Mouse (Mus musculus): ENCODE data around the gene Ifna13. TPM values are rescaled to one million over a fixed set of nuclear protein-coding genes. Genes with fewer than 3 reads are reported as not detected.

The Ifna13 gene
- total and polyA plus RNA-seq, 2 experiments from 2014 or later, result not detected

- Histone ChIP-seq H3K27ac (ENCODE audit: low read depth, low read length) (no peak within 1 kb of the TSS), H3K4me2 (ENCODE audit: low read depth) (no peak within 1 kb of the TSS), H3K9ac (no peak within 1 kb of the TSS), H3K9me3 (ENCODE audit: low read length) (no peaks in the 10 kb centered on the region), H3K27me3 (ENCODE audit: insufficient read depth, low read length) (no peaks in the 10 kb centered on the region), H3K36me3 (ENCODE audit: insufficient read depth) (no peaks in the 10 kb centered on the region), H3K4me1 (ENCODE audit: insufficient read depth) (no peaks in the 10 kb centered on the region), H3K4me3 (ENCODE audit: low read depth, low read length) (no peak within 1 kb of the TSS)
- DNase-seq (no peak), ATAC-seq (no peak)
- TF ChIP-seq CTCF (IDR thresholded peaks at IDR 0.05; ENCODE audit: low read depth), result no peak
- 77% methylated on average over 1 of the region's 1 CpGs for WGBS
Measured at GRCm38 (mm10) chr4:88676824-88677223, 32.6 kb upstream of the Ifna13 start, which contains the start of gene Ifna16. Gene Ifna16 (minus strand): TSS chr4:88676924.

- Histone ChIP-seq H3K4me2 (ENCODE audit: low read depth) (no peak overlapping the region), H3K9me3 (ENCODE audit: low read length) (no peaks in the 10 kb centered on the region), H3K27ac (ENCODE audit: low read depth, low read length) (no peak overlapping the region), H3K9ac (no peak overlapping the region), H3K27me3 (ENCODE audit: insufficient read depth, low read length) (no peaks in the 10 kb centered on the region), H3K4me3 (ENCODE audit: low read depth, low read length) (no peak overlapping the region), H3K4me1 (ENCODE audit: insufficient read depth) (no peaks in the 10 kb centered on the region), H3K36me3 (ENCODE audit: insufficient read depth) (no peaks in the 10 kb centered on the region)
- no peak for DNase-seq
- ATAC-seq, result no peak
- 70% methylated on average over 1 of the region's 1 CpGs for WGBS
- TF ChIP-seq CTCF (IDR thresholded peaks at IDR 0.05; ENCODE audit: low read depth), result no peak
Measured at GRCm38 (mm10) chr4:88655461-88655860, 11.2 kb upstream of the Ifna13 start.

- Histone ChIP-seq H3K9ac (no peak overlapping the region), H3K36me3 (ENCODE audit: insufficient read depth) (no peaks in the 10 kb centered on the region), H3K9me3 (ENCODE audit: low read length) (no peaks in the 10 kb centered on the region), H3K4me2 (ENCODE audit: low read depth) (no peak overlapping the region), H3K4me1 (ENCODE audit: insufficient read depth) (no peaks in the 10 kb centered on the region), H3K4me3 (ENCODE audit: low read depth, low read length) (no peak overlapping the region), H3K27ac (ENCODE audit: low read depth, low read length) (no peak overlapping the region), H3K27me3 (ENCODE audit: insufficient read depth, low read length) (no peaks in the 10 kb centered on the region)
- no peak for DNase-seq
- TF ChIP-seq CTCF (IDR thresholded peaks at IDR 0.05; ENCODE audit: low read depth), result no peak
- 81% methylated on average over 3 of the region's 3 CpGs for WGBS
- ATAC-seq, result no peak
Measured at GRCm38 (mm10) chr4:88653644-88654043, 9.4 kb upstream of the Ifna13 start.

- Histone ChIP-seq H3K36me3 (ENCODE audit: insufficient read depth) (no peaks in the 10 kb centered on the region), H3K4me2 (ENCODE audit: low read depth) (no peak overlapping the region), H3K4me3 (ENCODE audit: low read depth, low read length) (no peak overlapping the region), H3K27ac (ENCODE audit: low read depth, low read length) (no peak overlapping the region), H3K9me3 (ENCODE audit: low read length) (no peaks in the 10 kb centered on the region), H3K9ac (no peak overlapping the region), H3K27me3 (ENCODE audit: insufficient read depth, low read length) (no peaks in the 10 kb centered on the region), H3K4me1 (ENCODE audit: insufficient read depth) (no peaks in the 10 kb centered on the region)
- no peak for ATAC-seq
- no peak for TF ChIP-seq CTCF (IDR thresholded peaks at IDR 0.05; ENCODE audit: low read depth)
- 29% methylated on average over 2 of the region's 2 CpGs for WGBS
- DNase-seq, result no peak
Measured at GRCm38 (mm10) chr4:88642526-88642925, 1.7 kb downstream of the Ifna13 start.

GRCm38 (mm10) chr4:88641077-88641831, 3.0 kb downstream of the Ifna13 start:
- Histone ChIP-seq H3K36me3 (ENCODE audit: insufficient read depth) (no peaks in the 10 kb centered on the region), H3K9me3 (ENCODE audit: low read length) (no peaks in the 10 kb centered on the region), H3K4me3 (ENCODE audit: low read depth, low read length) (peak overlapping the region; percentile 28), H3K4me2 (ENCODE audit: low read depth) (peak overlapping the region; percentile 36), H3K9ac (peak overlapping the region; percentile 15; the same call in 1 of the 2 replicates), H3K27me3 (ENCODE audit: insufficient read depth, low read length) (no peaks in the 10 kb centered on the region), H3K4me1 (ENCODE audit: insufficient read depth) (no peaks in the 10 kb centered on the region), H3K27ac (ENCODE audit: low read depth, low read length) (no peak overlapping the region)
- DNase-seq (peak; percentile 90), ATAC-seq (peak; percentile 98)
- 8% methylated on average over 11 of the region's 11 CpGs for WGBS
- TF ChIP-seq CTCF (IDR thresholded peaks at IDR 0.05; ENCODE audit: low read depth), result peak; percentile 81

GRCm38 (mm10) chr4:88640704-88641076, 3.6 kb downstream of the Ifna13 start:
- H3K9ac ChIP-seq, result peak overlapping the region; percentile 15; the same call in 1 of the 2 replicates
- ATAC-seq, result no peak

GRCm38 (mm10) chr4:88634311-88634710, 9.9 kb downstream of the Ifna13 start, which contains the start of gene C87499:
Gene C87499 (minus strand): TSS chr4:88634411.
- 94% methylated on average over 4 of the region's 4 CpGs for WGBS
- H3K4me2 ChIP-seq (ENCODE audit: low read depth), result no peak within 1 kb of the TSS
- H3K4me3 ChIP-seq (ENCODE audit: low read depth, low read length), result no peak within 1 kb of the TSS
- H3K27me3 ChIP-seq (ENCODE audit: insufficient read depth, low read length), result no peaks in the 10 kb centered on the region
- TF ChIP-seq CTCF (IDR thresholded peaks at IDR 0.05; ENCODE audit: low read depth), result no peak
- no peak for DNase-seq
- H3K27ac ChIP-seq (ENCODE audit: low read depth, low read length), result no peak within 1 kb of the TSS
- H3K36me3 ChIP-seq (ENCODE audit: insufficient read depth), result no peaks in the 10 kb centered on the region
- H3K9ac ChIP-seq, result no peak within 1 kb of the TSS
- no peaks in the 10 kb centered on the region for H3K9me3 ChIP-seq (ENCODE audit: low read length)
- ATAC-seq, result no peak
- no peaks in the 10 kb centered on the region for H3K4me1 ChIP-seq (ENCODE audit: insufficient read depth)

More at GRCm38 (mm10) chr4:88640704-88641076, 3.6 kb downstream of the Ifna13 start:
- Histone ChIP-seq H3K9me3 (ENCODE audit: low read length) (no peaks in the 10 kb centered on the region), H3K4me2 (ENCODE audit: low read depth) (peak overlapping the region; percentile 36), H3K4me3 (ENCODE audit: low read depth, low read length) (peak overlapping the region; percentile 28), H3K4me1 (ENCODE audit: insufficient read depth) (no peaks in the 10 kb centered on the region), H3K36me3 (ENCODE audit: insufficient read depth) (no peaks in the 10 kb centered on the region), H3K27ac (ENCODE audit: low read depth, low read length) (no peak overlapping the region), H3K27me3 (ENCODE audit: insufficient read depth, low read length) (no peaks in the 10 kb centered on the region)
- TF ChIP-seq CTCF (IDR thresholded peaks at IDR 0.05; ENCODE audit: low read depth), result no peak
- DNase-seq, result no peak
- WGBS, result 52% methylated on average over 8 of the region's 8 CpGs
